Mouse (Mus musculus) forebrain, embryonic 14.5 days (tissue): ENCODE results near the gene Id2. TPM values are rescaled to one million over a fixed set of nuclear protein-coding genes. Genes with fewer than 3 reads are reported as not detected.

Source experiments
- ATAC-seq: fragments of 200-750 bp; cut with Nextera tagmentation; 2 replicates; pipeline ENCODE4 v1.8.0; 2017; ENCODE audit warnings: mild to moderate bottlenecking, moderate library complexity
- DNase-seq: peaks from one replicate; pipeline ENCODE4 v3.0.0-alpha.2; 2015; ENCODE audit warnings: low spot score
- H3K27ac ChIP-seq: fragments of 300-500 bp; sonication (generic); 2 replicates; pipeline ENCODE4 v1.5.1; 2014; ENCODE audit warnings: low read depth, mild to moderate bottlenecking, control low read depth, low read length, moderate library complexity
- H3K27me3 ChIP-seq: fragments of 300-500 bp; sonication (generic); replicated peaks from 2 replicates; pipeline ENCODE4 v1.6.1; 2014; ENCODE audit warnings: low read length, control low read depth, mixed read lengths; ENCODE audit not compliant: control insufficient read depth, insufficient read depth
- H3K36me3 ChIP-seq: fragments of 300-500 bp; sonication (generic); 2 replicates; pipeline ENCODE4 v1.6.1; 2014; ENCODE audit warnings: low read length, control low read depth; ENCODE audit not compliant: control insufficient read depth, insufficient read depth
- H3K4me1 ChIP-seq: fragments of 300-500 bp; sonication (generic); 2 replicates; pipeline ENCODE4 v1.6.1; 2014; ENCODE audit warnings: antibody characterized with exemption, low read length, control low read depth; ENCODE audit not compliant: control insufficient read depth, insufficient read depth
- H3K4me2 ChIP-seq: fragments of 300-500 bp; sonication (generic); 2 replicates; pipeline ENCODE4 v1.6.1; 2014; ENCODE audit warnings: mild to moderate bottlenecking, control low read depth, low read length
- H3K4me3 ChIP-seq: fragments of 300-500 bp; sonication (generic); 2 replicates; pipeline ENCODE4 v1.5.1; 2014; ENCODE audit warnings: low read depth, low read length, control low read depth
- H3K9ac ChIP-seq: fragments of 300-500 bp; sonication (generic); 2 replicates; pipeline ENCODE4 v1.6.1; 2014; ENCODE audit warnings: mild to moderate bottlenecking, low read length, control low read depth, moderate library complexity
- H3K9me3 ChIP-seq: fragments of 300-500 bp; sonication (generic); replicated peaks from 2 replicates; pipeline ENCODE4 v1.6.1; 2016; ENCODE audit warnings: low read length, control low read depth, mixed read lengths; ENCODE audit not compliant: control insufficient read depth
- WGBS: fragments of 180-500 bp; shearing (Covaris S2); extraction: QIAGEN DNeasy Blood & Tissue Kit; methylation state at CpG from one replicate; pipeline ENCODE4 v1.1.7; 2014; 5-methylcytosine and 5-hydroxymethylcytosine counted together
- polyA plus RNA-seq: library from polyadenylated mRNA; unstranded; fragments of >200 nt; fragmentation: Nextera tagmentation; extraction: Ambion mirVana; gene quantifications from 2 replicates; pipeline ENCODE4 v1.2.1, GENCODE M21; 2014

Id2 gene
- polyA plus RNA-seq, 1 experiment from 2014 or later: 538 TPM

DNA sequence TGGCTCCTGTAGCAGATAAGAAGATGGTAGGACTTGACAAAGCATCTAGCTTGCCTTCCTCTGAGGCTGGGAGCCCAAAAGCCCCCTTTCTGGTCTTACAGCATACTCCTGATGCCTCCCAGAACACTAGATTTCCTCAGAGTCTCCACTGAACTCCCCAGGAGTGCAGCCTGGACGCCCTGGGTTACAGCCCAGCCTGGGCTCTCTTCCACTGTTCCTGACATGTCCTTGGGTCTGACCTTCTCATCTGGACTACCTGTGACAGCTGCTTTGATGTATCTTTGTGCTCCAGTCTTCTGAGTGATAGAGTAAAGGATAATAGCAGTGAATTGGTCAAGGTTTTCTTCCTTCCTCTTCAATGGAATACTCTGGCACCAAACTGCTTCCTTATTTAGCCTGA is 17.5 kb upstream of the Id2 start:
- ATAC-seq (no peak), DNase-seq (no peak)
- WGBS: 61% methylated on average over 1 of the region's 1 CpGs
- H3K9ac ChIP-seq: no peak overlapping the region
- no peaks in the 10 kb centered on the region for H3K36me3 ChIP-seq
- peaks cover 6% of the 10 kb centered on the region for H3K4me1 ChIP-seq
- H3K9me3 ChIP-seq: no peaks in the 10 kb centered on the region
- H3K4me3 ChIP-seq: no peak overlapping the region
- no peaks in the 10 kb centered on the region for H3K27me3 ChIP-seq
- H3K4me2 ChIP-seq: no peak overlapping the region
- H3K27ac ChIP-seq: no peak overlapping the region

DNA sequence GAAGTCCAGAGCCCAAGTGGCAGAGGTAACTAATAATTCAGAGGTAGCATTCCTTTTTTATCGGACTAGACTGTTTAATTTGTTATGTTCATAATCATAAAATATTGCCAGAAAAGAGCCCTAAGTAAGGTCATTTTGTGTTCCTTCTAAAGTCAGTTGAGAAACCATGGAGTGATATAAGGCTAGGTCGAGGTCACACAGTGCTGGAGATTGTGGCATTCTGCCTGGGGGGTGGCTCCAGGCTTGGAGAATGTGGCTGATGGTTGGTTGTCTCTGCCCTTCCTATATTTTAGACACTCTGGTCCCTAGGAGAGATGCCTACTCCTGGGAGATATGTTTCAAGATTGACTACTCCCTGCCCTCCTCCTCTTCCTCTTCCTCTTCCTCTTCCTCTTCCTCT is 16.4 kb upstream of the Id2 start:
- ATAC-seq (no peak), DNase-seq (no peak)
- Histone ChIP-seq H3K4me1 (no peaks in the 10 kb centered on the region), H3K27me3 (no peaks in the 10 kb centered on the region), H3K4me3 (no peak overlapping the region), H3K9me3 (no peaks in the 10 kb centered on the region), H3K4me2 (no peak overlapping the region), H3K36me3 (no peaks in the 10 kb centered on the region), H3K9ac (no peak overlapping the region), H3K27ac (no peak overlapping the region)
- WGBS: 78% methylated on average over 2 of the region's 2 CpGs

DNA sequence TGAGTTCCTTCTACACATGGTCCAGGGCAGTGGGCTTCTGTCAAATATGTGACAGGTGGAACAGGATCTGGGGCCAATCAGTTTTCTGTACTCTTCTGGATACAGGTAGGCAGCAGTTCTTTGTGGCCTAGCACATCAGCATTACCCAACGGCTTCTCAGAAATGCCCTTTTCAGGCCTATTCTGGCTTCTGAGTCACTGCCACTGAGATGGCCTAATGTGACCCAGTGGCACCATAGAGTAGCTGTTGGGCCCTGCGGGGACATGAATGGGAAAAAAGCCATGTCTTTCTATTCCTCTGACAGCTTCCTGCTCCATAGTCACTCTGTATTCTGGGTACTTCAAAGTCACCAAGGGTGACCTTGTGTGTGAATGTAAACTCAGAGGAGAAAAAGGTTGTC is 15.9 kb upstream of the Id2 start:
- H3K36me3 ChIP-seq: no peaks in the 10 kb centered on the region
- H3K9me3 ChIP-seq: no peaks in the 10 kb centered on the region
- no peak for ATAC-seq
- H3K4me3 ChIP-seq: no peak overlapping the region
- H3K4me1 ChIP-seq: no peaks in the 10 kb centered on the region
- H3K27ac ChIP-seq: no peak overlapping the region
- no peak overlapping the region for H3K9ac ChIP-seq
- no peak for DNase-seq
- no peak overlapping the region for H3K4me2 ChIP-seq
- H3K27me3 ChIP-seq: no peaks in the 10 kb centered on the region
- WGBS: 94% methylated on average over 2 of the region's 2 CpGs

DNA sequence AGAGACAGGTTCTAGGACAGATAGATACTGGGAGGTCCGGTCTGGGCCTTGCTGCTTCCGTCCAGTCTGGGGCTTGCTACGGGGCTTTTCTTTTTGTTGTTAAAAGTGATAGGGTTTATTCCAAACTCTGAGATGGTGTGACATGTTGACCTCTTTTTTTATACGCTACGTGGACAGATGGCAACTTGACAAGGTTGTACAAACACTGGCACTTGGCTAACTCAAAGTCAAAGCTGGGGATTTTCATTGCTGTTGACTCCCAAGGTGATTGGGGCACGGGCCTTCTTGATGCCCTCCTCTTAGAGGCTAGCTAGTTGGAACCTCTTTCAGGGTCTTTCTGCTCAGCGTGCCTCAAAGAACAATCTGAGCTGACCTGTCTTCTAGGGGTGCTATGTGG is 13.7 kb upstream of the Id2 start:
- WGBS: 92% methylated on average over 7 of the region's 7 CpGs
- Histone ChIP-seq H3K9ac (no peak overlapping the region), H3K4me1 (no peaks in the 10 kb centered on the region)

DNA sequence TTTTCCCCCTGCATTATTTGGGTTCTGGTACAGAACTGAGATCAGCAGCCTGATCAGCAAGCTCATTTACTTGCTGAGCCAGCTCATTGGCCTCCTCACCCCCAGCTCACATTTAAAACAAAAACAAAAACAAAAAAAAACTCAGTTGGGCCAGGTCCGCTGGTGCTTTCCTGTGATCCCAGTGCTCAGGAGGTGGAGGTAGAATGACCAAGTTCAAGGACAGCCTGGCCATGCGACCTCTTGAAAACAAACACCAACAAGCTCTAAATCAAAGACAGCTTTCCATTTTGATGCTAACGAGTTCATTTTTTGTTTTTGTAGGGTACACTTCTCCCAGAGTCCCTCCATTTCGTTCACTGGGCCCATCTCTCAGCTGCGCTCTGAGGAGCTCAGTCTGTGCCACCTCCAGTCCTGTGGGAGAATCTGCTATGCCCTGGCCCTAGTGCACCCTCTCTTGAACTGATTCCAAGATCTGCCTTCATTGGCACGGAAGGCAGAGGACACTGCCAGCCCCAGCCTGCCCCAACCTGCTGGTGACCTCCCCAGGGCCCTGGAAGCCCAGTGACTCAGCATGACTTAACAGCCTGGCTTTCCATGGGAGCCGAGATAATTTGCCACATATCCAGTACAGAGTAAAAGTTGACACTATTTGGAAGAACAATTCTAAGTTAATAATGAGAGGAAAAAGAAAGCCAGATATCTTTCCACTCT is 13.2 kb upstream of the Id2 start:
- DNase-seq (no peak), ATAC-seq (no peak)
- Histone ChIP-seq H3K27me3 (no peaks in the 10 kb centered on the region), H3K9me3 (no peaks in the 10 kb centered on the region), H3K4me2 (no peak overlapping the region), H3K4me3 (no peak overlapping the region), H3K36me3 (no peaks in the 10 kb centered on the region), H3K9ac (no peak overlapping the region), H3K27ac (no peak overlapping the region), H3K4me1 (no peaks in the 10 kb centered on the region)
- 59% methylated on average over 7 of the region's 7 CpGs for whole genome bisulfite sequencing

More for the DNA sequence above, 13.7 kb upstream of the Id2 start:
- Histone ChIP-seq H3K36me3 (no peaks in the 10 kb centered on the region), H3K9me3 (no peaks in the 10 kb centered on the region), H3K4me2 (no peak overlapping the region), H3K27me3 (no peaks in the 10 kb centered on the region), H3K27ac (no peak overlapping the region), H3K4me3 (no peak overlapping the region)
- no peak for DNase-seq
- ATAC-seq: no peak

DNA sequence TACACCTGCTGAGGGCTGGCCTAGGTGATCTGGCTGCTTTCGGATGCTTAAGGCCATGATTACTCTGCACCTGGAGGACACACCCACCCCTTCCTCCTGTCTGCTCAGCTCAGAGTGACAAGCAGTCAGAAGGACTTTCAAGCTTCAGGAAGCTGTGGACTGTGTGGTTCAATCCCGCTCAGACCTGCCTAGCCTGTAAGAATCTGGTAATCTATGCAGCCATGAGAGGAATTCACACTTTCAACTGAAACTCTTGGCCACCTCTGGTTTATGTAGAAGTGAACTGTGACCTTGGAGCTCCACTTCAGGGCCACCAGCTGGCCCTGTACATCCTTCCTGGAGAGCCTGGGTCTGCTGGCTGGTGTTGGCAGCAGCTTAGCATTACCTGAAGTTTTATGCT is 11.9 kb upstream of the Id2 start:
- no peaks in the 10 kb centered on the region for H3K36me3 ChIP-seq
- H3K27me3 ChIP-seq: no peaks in the 10 kb centered on the region
- no peak overlapping the region for H3K4me2 ChIP-seq
- no peak for DNase-seq
- H3K9me3 ChIP-seq: no peaks in the 10 kb centered on the region
- no peak overlapping the region for H3K27ac ChIP-seq
- H3K9ac ChIP-seq: no peak overlapping the region
- WGBS: 83% methylated on average over 2 of the region's 2 CpGs
- no peaks in the 10 kb centered on the region for H3K4me1 ChIP-seq
- ATAC-seq: no peak
- no peak overlapping the region for H3K4me3 ChIP-seq

DNA sequence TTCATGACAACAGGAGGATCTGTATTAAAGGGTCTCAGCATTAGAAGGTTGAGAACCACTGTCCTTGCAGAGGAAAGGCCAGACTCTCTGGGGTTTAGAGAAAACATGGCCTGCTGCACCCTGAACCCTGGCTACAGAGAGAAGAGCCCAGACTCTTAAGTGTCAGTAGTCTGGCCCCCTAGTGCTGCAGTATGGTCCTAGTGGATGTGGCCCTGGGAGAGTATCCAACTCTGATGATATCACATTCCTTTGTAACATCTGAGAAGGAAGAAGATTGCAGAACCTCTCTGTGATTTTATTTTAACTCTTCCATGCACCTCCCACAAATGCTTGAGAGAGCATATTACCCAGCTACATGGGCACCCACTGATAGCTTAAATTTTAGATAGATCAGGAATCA is 7.6 kb upstream of the Id2 start:
- Histone ChIP-seq H3K4me3 (no peak overlapping the region), H3K4me1 (peaks cover 14% of the 10 kb centered on the region), H3K27me3 (no peaks in the 10 kb centered on the region), H3K4me2 (no peak overlapping the region), H3K9ac (no peak overlapping the region), H3K9me3 (no peaks in the 10 kb centered on the region), H3K36me3 (no peaks in the 10 kb centered on the region), H3K27ac (no peak overlapping the region)
- ATAC-seq (no peak), DNase-seq (no peak)

DNA sequence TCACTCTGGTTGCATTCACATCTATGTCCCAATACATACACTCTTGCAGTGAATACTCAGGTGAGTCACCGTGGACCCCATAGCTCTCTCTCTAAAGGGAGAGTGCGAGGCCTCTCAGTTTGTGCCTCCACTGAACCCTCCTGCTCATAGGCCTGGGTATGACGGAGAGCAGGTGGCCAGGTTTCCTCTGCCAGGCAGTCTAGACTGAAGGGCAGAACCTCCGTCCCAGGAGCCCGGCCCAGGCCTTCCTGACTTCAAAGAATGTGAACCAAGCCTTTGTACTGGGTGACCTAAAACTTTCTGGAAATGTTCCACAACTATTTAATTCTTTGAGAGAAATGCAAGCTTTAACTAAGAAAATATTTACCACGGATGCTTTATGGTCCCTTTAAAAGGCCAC is 7.0 kb upstream of the Id2 start:
- Histone ChIP-seq H3K27ac (no peak overlapping the region), H3K27me3 (no peaks in the 10 kb centered on the region), H3K36me3 (no peaks in the 10 kb centered on the region), H3K4me2 (no peak overlapping the region), H3K9ac (no peak overlapping the region), H3K4me1 (peaks cover 19% of the 10 kb centered on the region), H3K9me3 (no peaks in the 10 kb centered on the region), H3K4me3 (no peak overlapping the region)
- no peak for ATAC-seq
- no peak for DNase-seq
- WGBS: 83% methylated on average over 6 of the region's 6 CpGs

DNA sequence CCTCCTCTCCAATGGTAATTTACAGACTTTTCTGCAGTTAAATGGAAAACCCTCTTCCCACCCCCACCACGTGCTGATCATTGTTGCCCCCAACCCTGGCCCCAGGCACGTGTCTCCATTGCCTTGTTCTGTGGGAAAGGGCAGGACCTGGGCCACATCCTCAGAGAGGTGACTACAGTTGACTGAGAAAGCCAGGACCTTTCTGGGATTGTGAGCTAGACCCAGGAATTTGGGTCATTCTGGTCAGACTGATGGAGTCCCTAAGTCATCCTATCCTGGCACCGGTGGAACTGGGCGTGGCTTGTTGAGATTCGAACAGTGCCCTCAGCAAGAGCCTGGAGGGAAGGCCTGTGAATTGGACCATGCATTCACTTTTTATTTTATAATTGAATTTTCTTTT is 4.4 kb upstream of the Id2 start:
- DNase-seq (no peak), ATAC-seq (no peak)
- Histone ChIP-seq H3K36me3 (no peaks in the 10 kb centered on the region), H3K4me2 (peak overlapping the region; percentile 97), H3K4me1 (peaks cover 32% of the 10 kb centered on the region), H3K27ac (no peak overlapping the region), H3K9me3 (no peaks in the 10 kb centered on the region), H3K9ac (no peak overlapping the region), H3K4me3 (no peak overlapping the region), H3K27me3 (no peaks in the 10 kb centered on the region)
- WGBS: 24% methylated on average over 5 of the region's 5 CpGs
